Mouse (Mus musculus) thymus, adult 2 months (tissue): ENCODE measurements around the gene Tbc1d30.

Source experiments
- CTCF ChIP-seq: fragments of 200-500 bp; IDR thresholded peaks from 2 replicates; pipeline ENCODE4 v1.5.1; 2012; ENCODE audit warnings: mild to moderate bottlenecking, control low read depth, low read length, moderate library complexity, borderline replicate concordance; ENCODE audit not compliant: control insufficient read depth, poor library complexity, insufficient read depth; ENCODE audit errors: extremely low read depth
- POLR2A ChIP-seq: fragments of 200-500 bp; IDR thresholded peaks from 2 replicates; pipeline ENCODE4 v1.6.1; 2012; ENCODE audit warnings: mild to moderate bottlenecking, low read length, control low read depth, moderate library complexity; ENCODE audit not compliant: control insufficient read depth, poor library complexity, insufficient read depth; ENCODE audit errors: extremely low read depth

DNA sequence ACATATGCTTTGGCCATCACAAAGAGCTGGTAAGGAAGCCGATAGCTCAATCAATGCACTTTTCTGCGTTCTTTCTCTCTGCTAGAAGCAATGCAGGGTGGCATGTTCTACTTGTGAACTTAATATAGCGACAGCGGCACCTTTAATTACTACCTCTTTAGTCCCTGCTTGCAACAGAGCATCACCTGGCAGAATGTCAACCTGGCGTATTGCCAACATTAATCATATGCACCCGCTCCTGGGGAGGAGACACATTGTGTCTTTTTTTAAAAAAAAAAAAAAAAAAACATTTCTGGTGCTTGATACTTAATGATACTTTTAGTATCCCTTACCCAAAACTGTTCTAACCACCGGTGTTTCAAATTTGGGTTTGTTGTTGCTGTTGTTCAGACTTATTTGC, 27.6 kb downstream of the Tbc1d30 start:
- TF ChIP-seq CTCF (no peak), POLR2A (no peak)
